Mouse (Mus musculus) myocyte (in vitro differentiated cells): ENCODE measurements around the gene Ntrk2.

ENCODE experiments used
- CEBPB ChIP-seq: IDR thresholded peaks from 2 replicates; pipeline ENCODE4 v1.6.1; 2011; ENCODE audit warnings: mild to moderate bottlenecking, moderate library complexity; ENCODE audit not compliant: poor library complexity, insufficient read depth, severe bottlenecking
- POLR2A ChIP-seq: IDR thresholded peaks from one replicate; pipeline ENCODE4 v1.6.1; 2011; ENCODE audit warnings: low read depth, mild to moderate bottlenecking, control low read depth, moderate library complexity; ENCODE audit not compliant: insufficient read length
- POLR2AphosphoS2 ChIP-seq: IDR thresholded peaks from one replicate; pipeline ENCODE4 v1.6.1; 2011; ENCODE audit warnings: low read depth, control low read depth; ENCODE audit not compliant: insufficient read length
- REST ChIP-seq: IDR thresholded peaks from one replicate; pipeline ENCODE4 v1.6.1; 2011; ENCODE audit warnings: mild to moderate bottlenecking, control low read depth, moderate library complexity; ENCODE audit not compliant: insufficient read depth, insufficient read length
- SRF ChIP-seq: IDR thresholded peaks from one replicate; pipeline ENCODE4 v1.6.1; 2011; ENCODE audit warnings: low read depth; ENCODE audit not compliant: control insufficient read depth, insufficient read length
- TCF12 ChIP-seq: IDR thresholded peaks from one replicate; pipeline ENCODE4 v1.6.1; 2011; ENCODE audit warnings: mild to moderate bottlenecking, control low read depth; ENCODE audit not compliant: poor library complexity, insufficient read depth, severe bottlenecking
- USF1 ChIP-seq: IDR thresholded peaks from one replicate; pipeline ENCODE4 v1.6.1; 2011; ENCODE audit warnings: low read depth, mild to moderate bottlenecking, control low read depth, moderate library complexity

DNA sequence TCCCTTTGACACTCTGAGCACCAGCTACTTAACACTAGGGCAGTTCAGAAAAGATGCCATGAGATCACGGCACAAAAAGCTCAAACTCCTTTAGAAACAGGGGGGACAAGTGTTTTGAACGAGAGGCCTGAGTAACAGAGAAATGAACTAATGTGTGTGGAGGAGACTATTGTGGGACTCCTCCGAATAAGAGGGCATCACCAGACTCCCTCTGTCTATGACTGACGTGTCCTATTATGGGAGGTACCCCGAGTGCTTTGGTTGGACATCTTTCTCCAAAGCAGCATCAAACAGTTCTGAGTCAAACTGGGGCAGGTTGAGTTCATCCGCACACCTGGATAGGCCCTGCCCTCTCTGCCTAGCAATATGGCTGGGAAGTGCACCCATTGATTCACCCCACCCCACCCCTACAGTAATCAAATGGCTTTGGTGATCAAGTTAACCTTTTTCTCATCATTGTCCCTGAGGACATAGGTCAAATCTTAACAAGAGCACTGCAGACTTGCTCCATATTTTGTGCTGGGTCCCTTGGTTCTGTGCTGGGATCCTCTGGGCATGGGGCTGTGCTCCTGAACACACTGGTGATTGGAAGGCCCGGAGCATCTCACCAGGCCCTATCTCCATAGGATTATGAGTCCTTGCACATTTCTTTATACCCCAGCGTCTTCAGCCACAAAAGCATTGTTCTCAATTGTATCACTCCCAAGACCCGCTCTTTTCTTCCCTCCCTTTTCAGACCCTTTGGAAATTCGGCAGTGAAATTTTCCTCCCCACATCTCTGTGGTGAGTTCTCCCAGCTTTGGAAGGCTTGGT lies 285.9 kb downstream of the Ntrk2 start:
- TF ChIP-seq SRF (no peak), TCF12 (no peak), POLR2A (no peak), REST (no peak), CEBPB (no peak), POLR2AphosphoS2 (no peak), USF1 (no peak)
